Mouse (Mus musculus): Measurements from ENCODE around the gene Ahdc1. TPM values are rescaled to one million over a fixed set of nuclear protein-coding genes. Genes with fewer than 3 reads are reported as not detected.
A peak's percentile ranks its signal among the peaks of the same experiment; 100 is the strongest.

Gene Ahdc1
- total and polyA plus RNA-seq, 3 experiments = 2.5 to 8.8 TPM; not detected in 1

- Histone ChIP-seq H3K27me3 (ENCODE audit: control insufficient read depth in 1 of 2, insufficient read depth in 2 of 2, low read length in 2 of 2) (no peaks in the 10 kb centered on the region), H3K9me3 (replicated peaks; ENCODE audit: insufficient read depth, low read length) (no peaks in the 10 kb centered on the region), H3K9ac (ENCODE audit: control insufficient read depth, low read depth, low read length, poor library complexity, severe bottlenecking) (peak overlapping the region; percentile 51), H3K27ac (ENCODE audit: control insufficient read depth, low read depth, low read length) (peak overlapping the region; percentile 0; the same call in 1 of the 2 replicates), H3K4me3 (ENCODE audit: control insufficient read depth in 1 of 2, insufficient read depth in 1 of 2, low read depth in 2 of 2, low read length in 2 of 2) (peak overlapping the region; percentile 22 to 35; a peak in 3 of 4 replicates), H3K36me3 (ENCODE audit: control insufficient read depth in 1 of 2, insufficient read depth in 2 of 2, low read length in 2 of 2) (peaks cover 0 to 2% of the 10 kb centered on the region in 2 experiments; a peak in 1 of 4 replicates), H3K79me2 (ENCODE audit: control insufficient read depth, insufficient read depth, low read length, poor library complexity) (no peaks in the 10 kb centered on the region), H3K4me1 (ENCODE audit: control insufficient read depth in 1 of 2, insufficient read depth in 2 of 2, low read length in 2 of 2) (peaks cover 5 to 17% of the 10 kb centered on the region in 2 experiments)
- DNase-seq (ENCODE audit: low read depth, low spot score) = peak; percentile 38
- TF ChIP-seq ZMIZ1 (IDR thresholded peaks at IDR 0.05; ENCODE audit: low read depth, low read length) = no peak
- 0 out of 2 replicates have a peak, but pooled peaks have one; percentile 12 for TF ChIP-seq ELF1 (IDR thresholded peaks at IDR 0.05; ENCODE audit: low read depth, low read length)
- TF ChIP-seq EP300 (IDR thresholded peaks at IDR 0.05; ENCODE audit: low read depth in 1 of 2, low read length in 2 of 2) = no peak
Observed at GRCm38 (mm10) chr4:133104194-133104569, 93.1 kb downstream of the Ahdc1 start.

- no peaks in the 10 kb centered on the region for H3K9me3 ChIP-seq (replicated peaks; ENCODE audit: insufficient read depth, low read length)
- H3K27me3 ChIP-seq (ENCODE audit: control insufficient read depth in 1 of 2, insufficient read depth in 2 of 2, low read length in 2 of 2) = no peaks in the 10 kb centered on the region
- H3K4me1 ChIP-seq (ENCODE audit: control insufficient read depth in 1 of 2, insufficient read depth in 2 of 2, low read length in 2 of 2) = peaks cover 5 to 17% of the 10 kb centered on the region in 2 experiments
- no peak overlapping the region for H3K4me3 ChIP-seq (ENCODE audit: control insufficient read depth in 1 of 2, insufficient read depth in 1 of 2, low read depth in 2 of 2, low read length in 2 of 2)
- no peak for DNase-seq (ENCODE audit: low read depth, low spot score)
- H3K9ac ChIP-seq (ENCODE audit: control insufficient read depth, low read depth, low read length, poor library complexity, severe bottlenecking) = no peak overlapping the region
- H3K36me3 ChIP-seq (ENCODE audit: control insufficient read depth in 1 of 2, insufficient read depth in 2 of 2, low read length in 2 of 2) = peaks cover 0 to 4% of the 10 kb centered on the region in 2 experiments; a peak in 2 of 4 replicates
- H3K79me2 ChIP-seq (ENCODE audit: control insufficient read depth, insufficient read depth, low read length, poor library complexity) = no peaks in the 10 kb centered on the region
- H3K27ac ChIP-seq (ENCODE audit: control insufficient read depth, low read depth, low read length) = no peak overlapping the region
- no peak for TF ChIP-seq SMC3 (IDR thresholded peaks at IDR 0.05; ENCODE audit: low read depth, low read length)
- TF ChIP-seq RAD21 (IDR thresholded peaks at IDR 0.05; ENCODE audit: low read depth, low read length) = no peak
- TF ChIP-seq USF1 (IDR thresholded peaks at IDR 0.05; ENCODE audit: low read depth, low read length) = no peak
- TF ChIP-seq POLR2A (IDR thresholded peaks at IDR 0.05; ENCODE audit: control insufficient read depth in 1 of 2, insufficient read depth in 1 of 2, low read depth in 1 of 2, low read length in 2 of 2, poor library complexity in 1 of 2) = no peak
- TF ChIP-seq ELF1 (IDR thresholded peaks at IDR 0.05; ENCODE audit: low read depth, low read length) = no peak
- no peak for TF ChIP-seq ETS1 (IDR thresholded peaks at IDR 0.05; ENCODE audit: low read depth, low read length)
- TF ChIP-seq SIN3A (IDR thresholded peaks at IDR 0.05; ENCODE audit: low read length) = no peak
- TF ChIP-seq CHD1 (IDR thresholded peaks at IDR 0.05; ENCODE audit: low read depth, low read length) = no peak
- no peak for TF ChIP-seq POLR2AphosphoS5 (IDR thresholded peaks at IDR 0.05; ENCODE audit: borderline replicate concordance, low read depth, low read length)
- no peak for TF ChIP-seq MYB (IDR thresholded peaks at IDR 0.05; ENCODE audit: low read depth, low read length)
- TF ChIP-seq MYC (IDR thresholded peaks at IDR 0.05; ENCODE audit: low read depth, low read length) = no peak
- no peak for TF ChIP-seq CTCF (IDR thresholded peaks at IDR 0.05 in 2 of 3, conservative IDR thresholded peaks at IDR 0.05 in 1 of 3; ENCODE audit: control insufficient read depth in 1 of 3, insufficient read depth in 1 of 3, low read depth in 2 of 3, low read length in 3 of 3, poor library complexity in 1 of 3, severe bottlenecking in 1 of 3)
- no peak for TF ChIP-seq MEF2A (IDR thresholded peaks at IDR 0.05; ENCODE audit: extremely low read depth, insufficient replicate concordance, low read depth, low read length, poor library complexity, severe bottlenecking)
- TF ChIP-seq ZC3H11A (IDR thresholded peaks at IDR 0.05; ENCODE audit: low read depth, low read length) = no peak
- no peak for TF ChIP-seq JUND (IDR thresholded peaks at IDR 0.05; ENCODE audit: low read depth, low read length)
- no peak for TF ChIP-seq KAT2A (conservative IDR thresholded peaks at IDR 0.05; ENCODE audit: low read depth, low read length)
- TF ChIP-seq TCF12 (IDR thresholded peaks at IDR 0.05; ENCODE audit: low read depth, low read length) = no peak
- no peak for TF ChIP-seq GATA1 (IDR thresholded peaks at IDR 0.05; ENCODE audit: low read depth, low read length)
- TF ChIP-seq HCFC1 (IDR thresholded peaks at IDR 0.05; ENCODE audit: low read depth, low read length) = no peak
- TF ChIP-seq MXI1 (IDR thresholded peaks at IDR 0.05; ENCODE audit: low read depth, low read length) = no peak
Observed at GRCm38 (mm10) chr4:133106691-133107090, 95.6 kb downstream of the Ahdc1 start.

All from MEL (cell line).